Mouse (Mus musculus): ENCODE measurements around the gene Cbx6. TPM values are rescaled to one million over a fixed set of nuclear protein-coding genes. Genes with fewer than 3 reads are reported as not detected.

Gene Cbx6
- total RNA-seq, 2 experiments from 2014 or later, result 7.0 to 7.8 TPM

Other genes starting within 250 kb of the Cbx6 start
- gene Dmc1, start 229.6 kb downstream of the Cbx6 start, total RNA-seq (2021), result not detected
- under 1 TPM; 0.46 to 0.69 TPM for gene Fam227a, start 175.7 kb downstream of the Cbx6 start, total RNA-seq (2021)
- 10 to 100 TPM; 13.4 to 15.2 TPM for gene Cby1, start 175.5 kb downstream of the Cbx6 start, total RNA-seq (2021)
- gene Tomm22, start 163.8 kb downstream of the Cbx6 start, total RNA-seq (2021), result 10 to 100 TPM; 57.0 to 60.2 TPM
- 10 to 100 TPM; 13.9 to 17.6 TPM for gene Josd1, start 146.8 kb downstream of the Cbx6 start, total RNA-seq (2021)
- gene Gtpbp1, start 143.8 kb downstream of the Cbx6 start, total RNA-seq (2021), result 10 to 100 TPM; 25.2 to 28.1 TPM
- gene Sun2, start 92.2 kb downstream of the Cbx6 start, total RNA-seq (2021), result 10 to 100 TPM; 79.0 to 81.8 TPM
- 1 to 10 TPM; 5.7 to 6.5 TPM for gene Dnal4, start 56.8 kb downstream of the Cbx6 start, total RNA-seq (2021)
- under 1 TPM; 0.50 to 0.76 TPM for gene Nptxr, start 29.9 kb downstream of the Cbx6 start, total RNA-seq (2021)
- under 1 TPM in 1 of 2 experiments, not detected in 1; 0.55 TPM for gene Npcd, start 451 bp downstream of the Cbx6 start, total RNA-seq (2021)
- gene Apobec3, start 57.0 kb upstream of the Cbx6 start, total RNA-seq (2021), result 1 to 10 TPM; 1.6 to 2.3 TPM
- gene Cbx7, start 136.4 kb upstream of the Cbx6 start, total RNA-seq (2021), result 10 to 100 TPM; 20.5 to 22.9 TPM
- 10 to 100 TPM; 12.9 to 22.1 TPM for gene Pdgfb, start 180.3 kb upstream of the Cbx6 start, total RNA-seq (2021)